Mouse (Mus musculus): ENCODE measurements around the gene Arsj. TPM values are rescaled to one million over a fixed set of nuclear protein-coding genes. Genes with fewer than 3 reads are reported as not detected.

The Arsj gene
- polyA plus RNA-seq, 1 experiment: not detected

- no peak for TF ChIP-seq GATA1 (IDR thresholded peaks at IDR 0.05; ENCODE audit: low read length)
Measured at GRCm38 (mm10) chr3:126379702-126380101, 16.2 kb downstream of the Arsj start.

- TF ChIP-seq GATA1 (IDR thresholded peaks at IDR 0.05; ENCODE audit: low read length): no peak
Measured at GRCm38 (mm10) chr3:126383276-126383675, 19.8 kb downstream of the Arsj start.

- TF ChIP-seq GATA1 (IDR thresholded peaks at IDR 0.05; ENCODE audit: low read length): no peak
Measured at GRCm38 (mm10) chr3:126384657-126385438, 21.4 kb downstream of the Arsj start.

- no peak for TF ChIP-seq GATA1 (IDR thresholded peaks at IDR 0.05; ENCODE audit: low read length)
Measured at GRCm38 (mm10) chr3:126397451-126397850, 34.0 kb downstream of the Arsj start.

- no peak for TF ChIP-seq GATA1 (IDR thresholded peaks at IDR 0.05; ENCODE audit: low read length)
Measured at GRCm38 (mm10) chr3:126397985-126398630, 34.6 kb downstream of the Arsj start.

- TF ChIP-seq GATA1 (IDR thresholded peaks at IDR 0.05; ENCODE audit: low read length): no peak
Measured at GRCm38 (mm10) chr3:126400726-126401125, 37.2 kb downstream of the Arsj start.

GRCm38 (mm10) chr3:126402836-126403235 lies 39.4 kb downstream of the Arsj start:
- no peak for TF ChIP-seq GATA1 (IDR thresholded peaks at IDR 0.05; ENCODE audit: low read length)

GRCm38 (mm10) chr3:126404199-126404598 lies 40.7 kb downstream of the Arsj start:
- TF ChIP-seq GATA1 (IDR thresholded peaks at IDR 0.05; ENCODE audit: low read length): no peak

- no peak for TF ChIP-seq GATA1 (IDR thresholded peaks at IDR 0.05; ENCODE audit: low read length)
Measured at GRCm38 (mm10) chr3:126430524-126431064, 67.1 kb downstream of the Arsj start.

- TF ChIP-seq GATA1 (IDR thresholded peaks at IDR 0.05; ENCODE audit: low read length): no peak
Measured at GRCm38 (mm10) chr3:126439331-126439730, 75.8 kb downstream of the Arsj start.

GRCm38 (mm10) chr3:126449058-126449457 lies 85.6 kb downstream of the Arsj start:
- TF ChIP-seq GATA1 (IDR thresholded peaks at IDR 0.05; ENCODE audit: low read length): no peak

- no peak for TF ChIP-seq GATA1 (IDR thresholded peaks at IDR 0.05; ENCODE audit: low read length)
Measured at GRCm38 (mm10) chr3:126449515-126449914, 86.0 kb downstream of the Arsj start.

GRCm38 (mm10) chr3:126455787-126456482 lies 92.5 kb downstream of the Arsj start:
- TF ChIP-seq GATA1 (IDR thresholded peaks at IDR 0.05; ENCODE audit: low read length): no peak

- TF ChIP-seq GATA1 (IDR thresholded peaks at IDR 0.05; ENCODE audit: low read length): no peak
Measured at GRCm38 (mm10) chr3:126463119-126463815, 99.8 kb downstream of the Arsj start.

GRCm38 (mm10) chr3:126464262-126464661 lies 100.8 kb downstream of the Arsj start:
- TF ChIP-seq GATA1 (IDR thresholded peaks at IDR 0.05; ENCODE audit: low read length): no peak

Other genes with a start within 250 kb of the Arsj start
- gene Camk2d, start 232.6 kb downstream of the Arsj start, polyA plus RNA-seq (2012): 0.01 TPM in 1 of 2 replicates, not detected in the other

Measured in G1E-ER4 (cell line).